Mouse (Mus musculus) embryonic facial prominence, embryonic 13.5 days (tissue): Measurements from ENCODE around the gene Mthfd1l. TPM values are rescaled to one million over a fixed set of nuclear protein-coding genes. Genes with fewer than 3 reads are reported as not detected.

Experiments used
- ATAC-seq: fragments of 200-750 bp; cut with Nextera tagmentation; 2 replicates; pipeline ENCODE4 v1.8.0; 2017; ENCODE audit warnings: low read depth; ENCODE audit not compliant: insufficient number of reproducible peaks, insufficient read depth, low FRiP score, low TSS enrichment
- H3K27ac ChIP-seq: fragments of 300-500 bp; sonication (generic); 2 replicates; pipeline ENCODE4 v1.5.1; 2015; ENCODE audit warnings: moderate library complexity, mild to moderate bottlenecking, inconsistent platforms
- H3K27me3 ChIP-seq: fragments of 300-500 bp; sonication (generic); 2 replicates; pipeline ENCODE4 v1.6.1; 2015; ENCODE audit warnings: mild to moderate bottlenecking, inconsistent platforms
- H3K36me3 ChIP-seq: fragments of 300-500 bp; sonication (generic); 2 replicates; pipeline ENCODE4 v1.6.1; 2015; ENCODE audit warnings: mild to moderate bottlenecking, inconsistent platforms
- H3K4me1 ChIP-seq: fragments of 300-500 bp; sonication (generic); 2 replicates; pipeline ENCODE4 v1.6.1; 2015; ENCODE audit warnings: inconsistent platforms
- H3K4me2 ChIP-seq: fragments of 300-500 bp; sonication (generic); 2 replicates; pipeline ENCODE4 v1.6.1; 2015; ENCODE audit warnings: moderate library complexity, mild to moderate bottlenecking, inconsistent platforms
- H3K4me3 ChIP-seq: fragments of 300-500 bp; sonication (generic); 2 replicates; pipeline ENCODE4 v1.5.1; 2015; ENCODE audit warnings: mild to moderate bottlenecking, inconsistent platforms
- H3K9ac ChIP-seq: fragments of 300-500 bp; sonication (generic); 2 replicates; pipeline ENCODE4 v1.6.1; 2015; ENCODE audit warnings: mild to moderate bottlenecking, inconsistent platforms
- H3K9me3 ChIP-seq: fragments of 300-500 bp; sonication (generic); 2 replicates; pipeline ENCODE4 v1.6.1; 2016; ENCODE audit warnings: inconsistent platforms
- WGBS: fragments of 180-500 bp; shearing (Covaris S2); methylation state at CpG from one replicate; pipeline ENCODE4 v1.1.7; 2015; ENCODE audit warnings: mixed read lengths; 5-methylcytosine and 5-hydroxymethylcytosine counted together
- polyA plus RNA-seq: library from polyadenylated mRNA; unstranded; fragments of >200 nt; fragmentation: Nextera tagmentation; extraction: Ambion mirVana; gene quantifications from 2 replicates; pipeline ENCODE4 v1.2.1, GENCODE M21; 2015

The Mthfd1l gene
- polyA plus RNA-seq, 1 experiment from 2014 or later: 11.0 TPM

- Histone ChIP-seq H3K4me1 (no peaks in the 10 kb centered on the region), H3K9me3 (no peaks in the 10 kb centered on the region), H3K4me3 (no peak overlapping the region), H3K4me2 (no peak overlapping the region), H3K27ac (no peak overlapping the region), H3K36me3 (peaks cover 10% of the 10 kb centered on the region; the same call in 1 of the 2 replicates), H3K9ac (no peak overlapping the region), H3K27me3 (no peaks in the 10 kb centered on the region)
- 89% methylated on average over 14 of the region's 14 CpGs for WGBS
- no peak for ATAC-seq
Observed at GRCm38 (mm10) chr10:4022628-4023303, 49.8 kb downstream of the Mthfd1l start.

DNA sequence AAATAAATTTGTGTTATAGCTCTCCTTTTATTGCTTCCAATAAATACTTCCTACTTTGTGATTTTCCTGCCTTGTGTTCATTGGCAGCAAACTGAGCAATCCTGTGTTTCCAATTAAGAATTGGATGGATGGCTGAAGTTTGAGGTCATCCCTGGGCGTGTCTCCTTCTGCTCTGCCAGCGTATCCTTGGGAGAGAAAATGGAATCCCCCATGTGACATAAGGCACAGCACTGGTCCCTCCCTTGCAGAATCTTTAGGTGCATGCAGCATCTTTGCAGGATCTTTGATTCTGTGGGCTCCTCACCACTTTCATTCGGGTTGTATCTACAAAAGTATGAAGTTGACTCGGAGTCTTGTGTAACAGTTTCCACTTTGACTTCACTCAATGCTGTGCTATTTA lies 53.7 kb downstream of the Mthfd1l start:
- Histone ChIP-seq H3K9me3 (no peaks in the 10 kb centered on the region), H3K27ac (no peak overlapping the region), H3K27me3 (no peaks in the 10 kb centered on the region), H3K4me3 (no peak overlapping the region), H3K36me3 (peaks cover 11% of the 10 kb centered on the region), H3K9ac (no peak overlapping the region), H3K4me1 (no peaks in the 10 kb centered on the region), H3K4me2 (no peak overlapping the region)
- no peak for ATAC-seq
- 84% methylated on average over 4 of the region's 4 CpGs for WGBS

GRCm38 (mm10) chr10:4027466-4027865 lies 54.5 kb downstream of the Mthfd1l start:
- Histone ChIP-seq H3K27me3 (no peaks in the 10 kb centered on the region), H3K4me1 (no peaks in the 10 kb centered on the region), H3K4me3 (no peak overlapping the region), H3K36me3 (peaks cover 12% of the 10 kb centered on the region), H3K9ac (no peak overlapping the region), H3K4me2 (no peak overlapping the region), H3K9me3 (no peaks in the 10 kb centered on the region), H3K27ac (no peak overlapping the region)
- WGBS: 77% methylated on average over 4 of the region's 4 CpGs
- no peak for ATAC-seq

DNA sequence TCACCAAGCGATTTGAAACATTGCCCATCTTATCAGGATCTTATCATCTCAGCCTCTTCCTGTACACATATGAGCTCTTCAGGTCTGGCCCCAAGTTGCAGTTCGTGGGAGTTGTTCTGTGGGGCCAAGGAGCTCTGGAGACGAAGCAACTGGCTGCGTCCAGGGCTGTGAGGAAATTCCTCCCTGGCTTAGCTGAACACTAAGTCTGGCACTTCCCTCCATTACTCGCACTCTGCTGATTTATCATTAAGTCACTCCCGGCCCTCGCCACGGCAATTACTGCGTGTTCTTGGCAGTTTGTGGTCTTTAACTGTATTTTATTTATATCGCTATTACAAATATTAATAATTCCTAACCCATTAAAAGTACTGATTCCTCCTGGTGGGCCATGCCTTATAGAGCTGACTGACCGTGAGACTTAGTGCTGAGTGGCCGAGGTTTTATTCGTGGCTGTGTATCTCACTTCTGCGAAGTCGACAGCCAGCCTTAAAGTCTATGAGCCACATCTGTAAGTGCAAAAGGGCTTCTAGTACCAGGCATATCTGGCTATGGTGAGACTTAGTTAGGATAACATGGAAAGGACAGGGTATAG lies 56.0 kb downstream of the Mthfd1l start:
- no peak overlapping the region for H3K4me3 ChIP-seq
- WGBS: 88% methylated on average over 15 of the region's 15 CpGs
- peaks cover 12% of the 10 kb centered on the region for H3K36me3 ChIP-seq
- H3K9ac ChIP-seq: no peak overlapping the region
- no peak for ATAC-seq
- H3K9me3 ChIP-seq: no peaks in the 10 kb centered on the region
- no peaks in the 10 kb centered on the region for H3K27me3 ChIP-seq
- no peak overlapping the region for H3K27ac ChIP-seq
- H3K4me2 ChIP-seq: no peak overlapping the region
- no peaks in the 10 kb centered on the region for H3K4me1 ChIP-seq

DNA sequence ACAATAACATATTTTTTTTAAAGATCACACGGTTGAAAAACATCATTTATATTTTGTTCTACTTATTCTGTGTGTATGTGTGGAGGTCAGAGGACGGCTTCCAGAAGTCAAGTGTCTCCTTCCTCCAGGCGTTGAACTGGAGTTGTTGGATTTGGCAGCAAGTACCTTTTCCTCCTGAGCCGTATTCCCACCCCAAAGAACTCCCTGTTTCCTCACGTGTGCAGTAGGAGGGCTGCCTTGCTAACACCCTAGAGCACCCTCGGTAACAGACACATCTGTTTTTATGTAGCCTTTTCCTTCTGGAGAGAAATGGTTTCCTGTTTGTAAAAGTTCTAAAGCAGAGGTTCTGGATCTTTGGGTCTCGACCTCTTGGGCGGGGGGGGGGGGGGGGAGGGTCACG lies 60.8 kb downstream of the Mthfd1l start:
- H3K4me1 ChIP-seq: peaks cover 7% of the 10 kb centered on the region; the same call in 1 of the 2 replicates
- H3K4me3 ChIP-seq: no peak overlapping the region
- H3K9ac ChIP-seq: no peak overlapping the region
- no peak overlapping the region for H3K27ac ChIP-seq
- no peaks in the 10 kb centered on the region for H3K9me3 ChIP-seq
- no peaks in the 10 kb centered on the region for H3K27me3 ChIP-seq
- H3K36me3 ChIP-seq: peaks cover 12% of the 10 kb centered on the region
- H3K4me2 ChIP-seq: no peak overlapping the region
- ATAC-seq: no peak
- WGBS: 60% methylated on average over 9 of the region's 9 CpGs

DNA sequence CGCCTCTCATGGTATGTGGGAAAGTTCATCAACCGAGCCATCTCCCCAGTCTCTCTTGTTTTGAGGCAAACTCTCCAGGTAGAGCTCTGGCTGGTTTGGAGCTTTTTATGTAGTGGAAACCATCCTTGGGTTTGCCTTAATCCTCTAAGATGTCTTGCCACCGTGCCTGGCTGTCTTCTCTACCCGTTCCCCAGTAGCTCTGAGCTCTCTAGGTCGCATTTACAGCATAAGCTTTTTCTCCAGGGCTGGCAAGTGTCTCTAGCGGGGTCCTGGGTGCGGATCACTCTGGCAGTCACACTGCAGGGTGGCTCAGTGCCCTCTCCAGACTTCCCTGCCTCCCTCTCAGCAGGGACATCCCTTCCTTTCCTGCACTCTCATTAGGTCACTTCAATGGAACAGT lies 63.6 kb downstream of the Mthfd1l start:
- ATAC-seq: no peak
- no peak overlapping the region for H3K4me3 ChIP-seq
- no peaks in the 10 kb centered on the region for H3K9me3 ChIP-seq
- H3K27me3 ChIP-seq: no peaks in the 10 kb centered on the region
- H3K4me2 ChIP-seq: no peak overlapping the region
- peaks cover 7% of the 10 kb centered on the region; the same call in 1 of the 2 replicates for H3K4me1 ChIP-seq
- H3K9ac ChIP-seq: no peak overlapping the region
- peaks cover 7% of the 10 kb centered on the region; the same call in 1 of the 2 replicates for H3K36me3 ChIP-seq
- WGBS: 92% methylated on average over 7 of the region's 7 CpGs
- no peak overlapping the region for H3K27ac ChIP-seq

DNA sequence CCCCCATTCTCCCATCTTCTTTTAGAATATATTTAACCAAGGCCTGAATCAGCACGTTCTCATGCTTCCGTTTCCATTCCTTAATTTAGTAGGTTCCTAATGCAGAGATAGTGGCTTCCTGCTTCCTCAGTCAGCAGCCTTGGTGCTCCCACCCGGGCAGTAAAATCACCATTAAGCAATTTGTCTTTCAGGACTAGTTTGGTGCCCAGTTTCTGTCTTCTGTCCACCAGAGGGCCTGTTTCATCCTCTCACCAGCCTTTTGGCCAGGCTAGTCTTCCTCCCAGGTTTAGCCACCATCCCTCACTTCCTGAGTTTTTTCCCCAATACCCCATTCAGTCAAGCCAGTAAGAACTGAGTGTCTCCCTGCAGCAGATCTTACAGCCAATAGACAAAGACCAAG lies 64.1 kb downstream of the Mthfd1l start:
- H3K27me3 ChIP-seq: no peaks in the 10 kb centered on the region

GRCm38 (mm10) chr10:4038576-4038975 lies 65.7 kb downstream of the Mthfd1l start:
- H3K27ac ChIP-seq: no peak overlapping the region
- WGBS: 60% methylated on average over 11 of the region's 11 CpGs

More for the DNA sequence above, 64.1 kb downstream of the Mthfd1l start:
- Histone ChIP-seq H3K36me3 (peaks cover 6% of the 10 kb centered on the region; the same call in 1 of the 2 replicates), H3K27ac (peak overlapping the region; percentile 19; the same call in 1 of the 2 replicates), H3K9ac (no peak overlapping the region), H3K4me1 (peaks cover 7% of the 10 kb centered on the region; the same call in 1 of the 2 replicates), H3K9me3 (no peaks in the 10 kb centered on the region), H3K4me3 (no peak overlapping the region), H3K4me2 (no peak overlapping the region)
- ATAC-seq: no peak
- WGBS: 82% methylated on average over 3 of the region's 3 CpGs

DNA sequence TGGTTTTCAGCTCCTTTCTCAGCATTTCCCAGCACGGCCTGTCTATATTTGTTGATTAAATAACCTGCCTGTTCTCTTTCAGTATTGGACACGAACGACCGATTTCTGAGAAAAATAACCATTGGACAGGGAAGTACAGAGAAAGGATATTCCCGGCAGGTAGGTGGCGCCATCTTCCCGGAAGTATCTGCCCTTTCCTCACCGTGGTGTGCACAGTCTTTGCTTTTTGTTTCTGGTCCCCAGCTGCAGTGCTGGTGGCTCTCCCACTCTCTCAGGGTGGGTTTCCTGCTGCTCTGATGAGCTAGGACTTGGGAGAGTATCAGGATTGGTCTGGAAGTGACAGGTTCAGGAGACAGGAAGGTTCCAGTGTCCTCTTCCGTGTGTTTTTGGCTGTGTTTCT lies 68.8 kb downstream of the Mthfd1l start:
- Histone ChIP-seq H3K4me2 (no peak overlapping the region), H3K4me1 (peaks cover 7% of the 10 kb centered on the region; the same call in 1 of the 2 replicates), H3K36me3 (0 out of 2 replicates have a peak, but pooled peaks cover 3% of the 10 kb centered on the region), H3K4me3 (no peak overlapping the region), H3K9me3 (no peaks in the 10 kb centered on the region), H3K27me3 (no peaks in the 10 kb centered on the region), H3K9ac (no peak overlapping the region), H3K27ac (no peak overlapping the region)
- no peak for ATAC-seq
- WGBS: 74% methylated on average over 9 of the region's 9 CpGs

More at GRCm38 (mm10) chr10:4038576-4038975, 65.7 kb downstream of the Mthfd1l start:
- H3K27me3 ChIP-seq: no peaks in the 10 kb centered on the region
- peaks cover 7% of the 10 kb centered on the region; the same call in 1 of the 2 replicates for H3K4me1 ChIP-seq
- no peak overlapping the region for H3K4me2 ChIP-seq
- no peak overlapping the region for H3K4me3 ChIP-seq
- 0 out of 2 replicates have a peak, but pooled peaks cover 6% of the 10 kb centered on the region for H3K36me3 ChIP-seq
- no peaks in the 10 kb centered on the region for H3K9me3 ChIP-seq
- no peak for ATAC-seq
- H3K9ac ChIP-seq: no peak overlapping the region

GRCm38 (mm10) chr10:4044421-4044820 lies 71.5 kb downstream of the Mthfd1l start:
- Histone ChIP-seq H3K9me3 (no peaks in the 10 kb centered on the region), H3K27ac (no peak overlapping the region), H3K27me3 (no peaks in the 10 kb centered on the region), H3K4me3 (no peak overlapping the region), H3K9ac (no peak overlapping the region), H3K4me2 (no peak overlapping the region), H3K4me1 (peaks cover 8% of the 10 kb centered on the region; the same call in 1 of the 2 replicates), H3K36me3 (0 out of 2 replicates have a peak, but pooled peaks cover 3% of the 10 kb centered on the region)
- 82% methylated on average over 7 of the region's 7 CpGs for WGBS
- ATAC-seq: no peak

- Histone ChIP-seq H3K36me3 (0 out of 2 replicates have a peak, but pooled peaks cover 3% of the 10 kb centered on the region), H3K4me1 (peaks cover 8% of the 10 kb centered on the region; the same call in 1 of the 2 replicates), H3K4me3 (no peak overlapping the region), H3K9me3 (no peaks in the 10 kb centered on the region), H3K9ac (no peak overlapping the region), H3K4me2 (no peak overlapping the region), H3K27me3 (no peaks in the 10 kb centered on the region), H3K27ac (no peak overlapping the region)
- WGBS: 47% methylated on average over 4 of the region's 4 CpGs
- no peak for ATAC-seq
Observed at GRCm38 (mm10) chr10:4046496-4046895, 73.6 kb downstream of the Mthfd1l start.

DNA sequence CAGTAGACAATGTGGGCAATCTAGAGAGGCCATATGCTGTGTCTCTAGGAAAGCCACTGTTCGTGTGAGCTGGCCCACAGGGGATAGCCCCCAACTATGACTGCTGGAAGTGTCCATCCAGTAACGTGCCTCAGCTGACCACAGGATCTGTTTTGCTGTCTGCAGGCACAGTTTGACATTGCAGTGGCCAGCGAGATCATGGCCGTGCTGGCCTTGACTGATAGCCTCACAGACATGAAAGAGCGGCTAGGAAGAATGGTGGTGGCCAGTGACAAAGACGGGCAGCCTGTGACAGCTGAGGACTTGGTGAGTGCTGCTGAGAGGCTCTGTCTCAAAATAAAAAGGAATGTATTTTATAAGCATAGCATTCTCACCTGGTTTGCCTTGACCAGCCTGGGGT lies 74.7 kb downstream of the Mthfd1l start:
- no peak overlapping the region for H3K27ac ChIP-seq
- no peak for ATAC-seq
- no peak overlapping the region for H3K9ac ChIP-seq
- no peak overlapping the region for H3K4me3 ChIP-seq
- no peaks in the 10 kb centered on the region for H3K27me3 ChIP-seq
- no peaks in the 10 kb centered on the region for H3K36me3 ChIP-seq
- WGBS: 84% methylated on average over 6 of the region's 6 CpGs
- H3K4me1 ChIP-seq: peaks cover 8% of the 10 kb centered on the region; the same call in 1 of the 2 replicates
- H3K4me2 ChIP-seq: no peak overlapping the region
- no peaks in the 10 kb centered on the region for H3K9me3 ChIP-seq
